Mouse (Mus musculus): ENCODE data around the gene Mylk4. TPM values are rescaled to one million over a fixed set of nuclear protein-coding genes. Genes with fewer than 3 reads are reported as not detected.

Gene Mylk4
- polyA plus RNA-seq, 1 experiment from 2014 or later: 0.41 TPM

GRCm38 (mm10) chr13:32752066-32752657 lies 31.6 kb downstream of the Mylk4 start:
- no peak overlapping the region for H3K4me2 ChIP-seq (ENCODE audit: low read depth, low read length)
- WGBS (ENCODE audit: insufficient replicate concordance): 33% methylated on average over 4 of the region's 4 CpGs
- H3K9ac ChIP-seq (ENCODE audit: low read depth, low read length): no peak overlapping the region
- H3K36me3 ChIP-seq (ENCODE audit: control insufficient read depth, insufficient read depth): no peaks in the 10 kb centered on the region
- no peak overlapping the region for H3K4me3 ChIP-seq (ENCODE audit: low read depth, low read length)
- ATAC-seq (ENCODE audit: low read depth): no peak
- no peaks in the 10 kb centered on the region for H3K9me3 ChIP-seq (replicated peaks; ENCODE audit: control insufficient read depth, low read length)
- H3K27ac ChIP-seq (ENCODE audit: low read length): no peak overlapping the region
- no peaks in the 10 kb centered on the region for H3K4me1 ChIP-seq (ENCODE audit: control insufficient read depth, low read depth, low read length)
- H3K27me3 ChIP-seq (ENCODE audit: control insufficient read depth, insufficient read depth, low read depth, low read length): no peaks in the 10 kb centered on the region

- Histone ChIP-seq H3K4me2 (ENCODE audit: low read depth, low read length) (no peak overlapping the region), H3K9ac (ENCODE audit: low read depth, low read length) (no peak overlapping the region), H3K4me3 (ENCODE audit: low read depth, low read length) (no peak overlapping the region), H3K27me3 (ENCODE audit: control insufficient read depth, insufficient read depth, low read depth, low read length) (no peaks in the 10 kb centered on the region), H3K4me1 (ENCODE audit: control insufficient read depth, low read depth, low read length) (no peaks in the 10 kb centered on the region), H3K36me3 (ENCODE audit: control insufficient read depth, insufficient read depth) (no peaks in the 10 kb centered on the region), H3K9me3 (replicated peaks; ENCODE audit: control insufficient read depth, low read length) (no peaks in the 10 kb centered on the region), H3K27ac (ENCODE audit: low read length) (no peak overlapping the region)
- WGBS (ENCODE audit: insufficient replicate concordance): 67% methylated on average over 1 of the region's 1 CpGs
- ATAC-seq (ENCODE audit: low read depth): no peak
These were observed 33.2 kb downstream of the Mylk4 start for GRCm38 (mm10) chr13:32750507-32750906.

DNA sequence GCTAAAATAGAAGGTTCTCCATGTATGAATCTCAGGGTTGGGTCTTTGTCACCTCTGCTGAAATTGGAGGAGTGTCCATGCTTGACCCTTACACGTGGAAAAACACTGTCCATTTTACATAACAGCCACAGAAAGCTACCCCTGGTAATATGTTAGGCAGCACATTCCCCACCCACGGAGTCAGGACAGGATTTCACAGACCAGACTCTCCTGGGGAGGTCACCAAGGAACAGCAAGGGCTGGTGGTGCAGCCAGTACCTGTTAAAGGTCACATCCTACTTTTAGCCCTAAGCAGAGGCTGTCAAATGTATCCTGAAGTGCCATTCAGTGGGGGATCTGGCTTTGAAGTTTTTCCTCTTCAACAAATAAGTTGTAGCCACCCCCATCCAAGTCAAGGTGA lies 35.3 kb downstream of the Mylk4 start:
- ATAC-seq (ENCODE audit: low read depth): no peak

DNA sequence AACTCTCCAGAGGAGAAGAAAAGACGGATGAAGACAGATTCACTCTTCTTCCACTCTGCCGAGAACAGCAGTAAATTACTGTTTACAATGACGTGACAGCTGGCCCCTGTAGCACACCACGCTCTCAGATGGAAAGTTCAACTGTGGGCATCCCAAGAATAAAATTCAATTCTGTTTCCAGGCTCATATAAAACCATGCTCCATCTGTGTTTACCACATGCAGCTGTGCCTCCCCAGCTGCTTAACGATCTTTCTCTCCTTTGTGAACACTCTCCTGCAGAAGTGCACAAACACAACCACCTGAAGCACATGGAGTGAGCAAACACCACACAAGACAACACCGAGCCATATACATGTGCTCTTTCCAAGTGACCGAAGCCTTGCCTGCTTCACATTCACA lies 42.6 kb downstream of the Mylk4 start:
- H3K4me2 ChIP-seq (ENCODE audit: low read depth, low read length): no peak overlapping the region
- no peaks in the 10 kb centered on the region for H3K36me3 ChIP-seq (ENCODE audit: control insufficient read depth, insufficient read depth)
- no peaks in the 10 kb centered on the region for H3K9me3 ChIP-seq (replicated peaks; ENCODE audit: control insufficient read depth, low read length)
- ATAC-seq (ENCODE audit: low read depth): no peak
- no peak overlapping the region for H3K4me3 ChIP-seq (ENCODE audit: low read depth, low read length)
- no peaks in the 10 kb centered on the region for H3K4me1 ChIP-seq (ENCODE audit: control insufficient read depth, low read depth, low read length)
- WGBS (ENCODE audit: insufficient replicate concordance): 54% methylated on average over 7 of the region's 7 CpGs
- no peaks in the 10 kb centered on the region for H3K27me3 ChIP-seq (ENCODE audit: control insufficient read depth, insufficient read depth, low read depth, low read length)
- no peak overlapping the region for H3K27ac ChIP-seq (ENCODE audit: low read length)
- no peak overlapping the region for H3K9ac ChIP-seq (ENCODE audit: low read depth, low read length)

More for the DNA sequence above, 35.3 kb downstream of the Mylk4 start:
- Histone ChIP-seq H3K36me3 (ENCODE audit: control insufficient read depth, insufficient read depth) (no peaks in the 10 kb centered on the region), H3K4me3 (ENCODE audit: low read depth, low read length) (no peak overlapping the region), H3K27ac (ENCODE audit: low read length) (no peak overlapping the region), H3K4me1 (ENCODE audit: control insufficient read depth, low read depth, low read length) (no peaks in the 10 kb centered on the region), H3K27me3 (ENCODE audit: control insufficient read depth, insufficient read depth, low read depth, low read length) (no peaks in the 10 kb centered on the region), H3K4me2 (ENCODE audit: low read depth, low read length) (no peak overlapping the region), H3K9me3 (replicated peaks; ENCODE audit: control insufficient read depth, low read length) (no peaks in the 10 kb centered on the region), H3K9ac (ENCODE audit: low read depth, low read length) (no peak overlapping the region)
- 28% methylated on average over 2 of the region's 2 CpGs for WGBS (ENCODE audit: insufficient replicate concordance)

DNA sequence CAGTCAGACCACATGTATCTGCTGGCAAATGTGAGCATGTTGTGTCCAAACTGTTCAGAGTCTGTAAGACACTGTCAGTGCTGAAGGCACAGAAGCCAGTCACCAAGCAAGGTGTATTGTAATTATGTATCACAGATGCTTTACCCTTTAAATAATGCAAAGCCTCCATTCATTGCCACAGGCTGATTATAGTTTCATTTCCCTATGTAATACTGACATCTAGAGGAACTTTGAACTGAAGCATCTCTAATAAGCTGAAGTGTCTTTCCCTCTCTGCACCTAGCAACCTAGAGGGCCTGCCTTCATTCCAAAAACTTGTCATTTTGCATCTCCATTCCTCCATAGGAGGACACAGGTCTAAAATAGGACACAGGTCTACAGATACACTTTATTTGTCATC lies 52.5 kb downstream of the Mylk4 start:
- H3K4me1 ChIP-seq (ENCODE audit: control insufficient read depth, low read depth, low read length): no peaks in the 10 kb centered on the region
- no peaks in the 10 kb centered on the region for H3K27me3 ChIP-seq (ENCODE audit: control insufficient read depth, insufficient read depth, low read depth, low read length)
- H3K4me2 ChIP-seq (ENCODE audit: low read depth, low read length): no peak overlapping the region
- no peaks in the 10 kb centered on the region for H3K9me3 ChIP-seq (replicated peaks; ENCODE audit: control insufficient read depth, low read length)
- ATAC-seq (ENCODE audit: low read depth): no peak
- H3K36me3 ChIP-seq (ENCODE audit: control insufficient read depth, insufficient read depth): no peaks in the 10 kb centered on the region
- no peak overlapping the region for H3K9ac ChIP-seq (ENCODE audit: low read depth, low read length)
- H3K4me3 ChIP-seq (ENCODE audit: low read depth, low read length): no peak overlapping the region
- no peak overlapping the region for H3K27ac ChIP-seq (ENCODE audit: low read length)

DNA sequence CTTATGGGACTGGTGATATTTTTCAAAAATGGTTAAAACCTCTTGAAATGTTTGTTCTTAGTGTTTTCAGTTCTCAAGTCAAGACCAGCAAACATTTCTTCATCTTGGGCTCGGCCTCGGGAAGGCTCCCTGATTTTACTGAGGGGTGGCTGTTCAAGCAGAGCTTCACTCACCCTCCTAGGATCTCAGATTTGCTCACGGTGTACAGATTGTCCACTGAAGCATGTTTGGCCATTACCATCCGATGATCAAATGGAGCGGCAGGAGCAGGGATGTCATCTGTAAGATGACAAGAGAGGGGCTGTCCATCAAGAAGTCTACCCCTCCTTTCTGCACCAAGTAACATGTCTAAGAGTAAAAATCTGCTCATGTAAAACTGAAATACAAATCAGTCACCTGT lies 59.1 kb downstream of the Mylk4 start:
- H3K4me3 ChIP-seq (ENCODE audit: low read depth, low read length): no peak overlapping the region
- H3K9ac ChIP-seq (ENCODE audit: low read depth, low read length): no peak overlapping the region
- H3K27ac ChIP-seq (ENCODE audit: low read length): no peak overlapping the region
- no peak for ATAC-seq (ENCODE audit: low read depth)
- H3K27me3 ChIP-seq (ENCODE audit: control insufficient read depth, insufficient read depth, low read depth, low read length): no peaks in the 10 kb centered on the region
- H3K4me1 ChIP-seq (ENCODE audit: control insufficient read depth, low read depth, low read length): no peaks in the 10 kb centered on the region
- WGBS (ENCODE audit: insufficient replicate concordance): 69% methylated on average over 5 of the region's 5 CpGs
- H3K36me3 ChIP-seq (ENCODE audit: control insufficient read depth, insufficient read depth): no peaks in the 10 kb centered on the region
- H3K4me2 ChIP-seq (ENCODE audit: low read depth, low read length): no peak overlapping the region
- no peaks in the 10 kb centered on the region for H3K9me3 ChIP-seq (replicated peaks; ENCODE audit: control insufficient read depth, low read length)

GRCm38 (mm10) chr13:32721717-32722116 lies 62.0 kb downstream of the Mylk4 start:
- no peak overlapping the region for H3K9ac ChIP-seq (ENCODE audit: low read depth, low read length)
- H3K36me3 ChIP-seq (ENCODE audit: control insufficient read depth, insufficient read depth): no peaks in the 10 kb centered on the region
- H3K4me2 ChIP-seq (ENCODE audit: low read depth, low read length): no peak overlapping the region
- no peak overlapping the region for H3K4me3 ChIP-seq (ENCODE audit: low read depth, low read length)
- no peaks in the 10 kb centered on the region for H3K9me3 ChIP-seq (replicated peaks; ENCODE audit: control insufficient read depth, low read length)
- no peaks in the 10 kb centered on the region for H3K4me1 ChIP-seq (ENCODE audit: control insufficient read depth, low read depth, low read length)
- no peak for ATAC-seq (ENCODE audit: low read depth)
- H3K27ac ChIP-seq (ENCODE audit: low read length): no peak overlapping the region
- 68% methylated on average over 4 of the region's 4 CpGs for WGBS (ENCODE audit: insufficient replicate concordance)
- H3K27me3 ChIP-seq (ENCODE audit: control insufficient read depth, insufficient read depth, low read depth, low read length): no peaks in the 10 kb centered on the region

DNA sequence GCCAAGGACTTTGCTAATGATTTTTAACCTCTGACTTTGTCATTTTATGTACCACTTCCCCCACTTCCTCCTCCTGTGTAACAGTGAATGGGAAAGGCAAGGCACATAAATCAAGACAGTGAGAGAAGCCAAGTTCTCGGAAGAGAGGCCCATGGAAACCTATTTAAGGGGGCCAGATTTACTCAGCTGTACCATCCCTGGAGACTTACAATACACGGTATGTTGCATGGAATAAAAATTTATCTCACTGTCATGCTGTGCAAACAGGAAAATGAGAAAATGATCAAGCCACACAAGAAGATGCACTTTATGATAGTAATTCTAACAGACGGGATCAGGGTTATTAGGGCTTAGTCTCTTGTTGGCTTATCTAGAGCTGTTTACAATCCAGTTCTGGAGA lies 64.5 kb downstream of the Mylk4 start:
- H3K9me3 ChIP-seq (replicated peaks; ENCODE audit: control insufficient read depth, low read length): no peaks in the 10 kb centered on the region
- no peak for ATAC-seq (ENCODE audit: low read depth)
- H3K27ac ChIP-seq (ENCODE audit: low read length): no peak overlapping the region
- H3K27me3 ChIP-seq (ENCODE audit: control insufficient read depth, insufficient read depth, low read depth, low read length): no peaks in the 10 kb centered on the region
- H3K4me3 ChIP-seq (ENCODE audit: low read depth, low read length): no peak overlapping the region
- H3K36me3 ChIP-seq (ENCODE audit: control insufficient read depth, insufficient read depth): no peaks in the 10 kb centered on the region
- 27% methylated on average over 3 of the region's 3 CpGs for WGBS (ENCODE audit: insufficient replicate concordance)
- H3K4me2 ChIP-seq (ENCODE audit: low read depth, low read length): no peak overlapping the region
- no peaks in the 10 kb centered on the region for H3K4me1 ChIP-seq (ENCODE audit: control insufficient read depth, low read depth, low read length)
- no peak overlapping the region for H3K9ac ChIP-seq (ENCODE audit: low read depth, low read length)

DNA sequence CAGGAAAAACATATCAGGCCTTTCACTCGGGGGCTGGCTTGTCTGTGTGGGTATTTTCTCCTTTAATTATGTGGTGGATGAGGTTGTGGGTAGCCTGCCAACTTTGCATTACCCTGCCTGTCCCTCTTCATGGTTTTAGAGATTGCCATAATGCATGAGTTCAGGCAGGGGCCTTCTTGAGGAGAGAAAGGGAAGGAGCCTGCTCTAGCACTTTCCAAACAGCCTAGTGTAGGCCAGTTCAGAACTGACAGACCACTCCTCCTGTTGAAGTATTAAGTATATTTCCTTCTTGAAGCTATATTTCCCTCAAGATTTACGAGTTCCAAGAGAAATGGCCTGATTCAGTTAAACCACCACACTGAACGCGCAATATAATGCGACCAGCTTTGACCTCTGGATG lies 66.0 kb downstream of the Mylk4 start:
- Histone ChIP-seq H3K27ac (ENCODE audit: low read length) (no peak overlapping the region), H3K36me3 (ENCODE audit: control insufficient read depth, insufficient read depth) (no peaks in the 10 kb centered on the region), H3K9me3 (replicated peaks; ENCODE audit: control insufficient read depth, low read length) (no peaks in the 10 kb centered on the region), H3K9ac (ENCODE audit: low read depth, low read length) (no peak overlapping the region), H3K27me3 (ENCODE audit: control insufficient read depth, insufficient read depth, low read depth, low read length) (no peaks in the 10 kb centered on the region), H3K4me2 (ENCODE audit: low read depth, low read length) (no peak overlapping the region), H3K4me1 (ENCODE audit: control insufficient read depth, low read depth, low read length) (no peaks in the 10 kb centered on the region), H3K4me3 (ENCODE audit: low read depth, low read length) (no peak overlapping the region)
- WGBS (ENCODE audit: insufficient replicate concordance): 66% methylated on average over 5 of the region's 5 CpGs
- ATAC-seq (ENCODE audit: low read depth): no peak
